Mouse (Mus musculus) forelimb bud, embryonic 11.5 days (tissue): ENCODE data around the gene Zhx3.
A peak's percentile ranks its signal among the peaks of the same experiment; 100 is the strongest.

ENCODE experiments used
- DNase-seq: peaks from one replicate; pipeline ENCODE4 v3.0.0-alpha.2; 2012; ENCODE audit warnings: low read depth, low spot score

The Zhx3 gene

GRCm38 (mm10) chr2:160872890-160873382 lies at the start of gene Zhx3:
Zhx3 (minus strand) TSS chr2:160872998.
- peak; percentile 95 for DNase-seq

- no peak for DNase-seq
These were observed 48.5 kb upstream of the Zhx3 start for GRCm38 (mm10) chr2:160921285-160921684.

- DNase-seq: no peak
These were observed 46.1 kb upstream of the Zhx3 start for GRCm38 (mm10) chr2:160918930-160919215.

- no peak for DNase-seq
These were observed 45.5 kb upstream of the Zhx3 start for GRCm38 (mm10) chr2:160918154-160918929.

GRCm38 (mm10) chr2:160917313-160917712 lies 44.5 kb upstream of the Zhx3 start:
- no peak for DNase-seq

- no peak for DNase-seq
These were observed 43.9 kb upstream of the Zhx3 start for GRCm38 (mm10) chr2:160916714-160917113.

GRCm38 (mm10) chr2:160915821-160916610 lies 43.2 kb upstream of the Zhx3 start:
- DNase-seq: no peak

GRCm38 (mm10) chr2:160914656-160915055 lies 41.9 kb upstream of the Zhx3 start:
- DNase-seq: no peak

GRCm38 (mm10) chr2:160912231-160912671 lies 39.5 kb upstream of the Zhx3 start, which contains the start of gene Emilin3:
Emilin3 (minus strand) TSS chr2:160912328.
- peak; percentile 53 for DNase-seq

- peak; percentile 29 for DNase-seq
These were observed 38.9 kb upstream of the Zhx3 start for GRCm38 (mm10) chr2:160911558-160912201.

GRCm38 (mm10) chr2:160910633-160911032 lies 37.8 kb upstream of the Zhx3 start:
- DNase-seq: no peak

- no peak for DNase-seq
These were observed 35.8 kb upstream of the Zhx3 start for GRCm38 (mm10) chr2:160908607-160909006.

- no peak for DNase-seq
These were observed 33.3 kb upstream of the Zhx3 start for GRCm38 (mm10) chr2:160906101-160906500.

- no peak for DNase-seq
These were observed 32.5 kb upstream of the Zhx3 start for GRCm38 (mm10) chr2:160905301-160905700.

GRCm38 (mm10) chr2:160901656-160902412 lies 29.0 kb upstream of the Zhx3 start:
- no peak for DNase-seq

- no peak for DNase-seq
These were observed 18.9 kb upstream of the Zhx3 start for GRCm38 (mm10) chr2:160891697-160892096.

- no peak for DNase-seq
These were observed 18.2 kb upstream of the Zhx3 start for GRCm38 (mm10) chr2:160891045-160891444.

- peak; percentile 44 for DNase-seq
These were observed 15.1 kb upstream of the Zhx3 start for GRCm38 (mm10) chr2:160887859-160888258.

- peak; percentile 86 for DNase-seq
These were observed 14.5 kb upstream of the Zhx3 start for GRCm38 (mm10) chr2:160887284-160887683.

GRCm38 (mm10) chr2:160886221-160886620 lies 13.4 kb upstream of the Zhx3 start:
- DNase-seq: no peak

GRCm38 (mm10) chr2:160884830-160885229 lies 12.0 kb upstream of the Zhx3 start:
- peak; percentile 72 for DNase-seq
